Mouse (Mus musculus): ENCODE measurements around the gene Vmn2r79. TPM values are rescaled to one million over a fixed set of nuclear protein-coding genes. Genes with fewer than 3 reads are reported as not detected.
"Not testable (repeated sequence)": the region's sequence is repeated elsewhere in the genome, so short reads cannot be mapped to it uniquely, and the experiment has no call there.

The Vmn2r79 gene
- not detected in 2 replicates for polyA plus RNA-seq (2015; fragmentation: Nextera tagmentation; extraction: Ambion mirVana)

- ATAC-seq (ENCODE audit: low read depth); H3K4me2 ChIP-seq; H3K9me3 ChIP-seq (replicated peaks); DNase-seq; H3K4me1 ChIP-seq (replicated peaks); H3K27ac ChIP-seq; H3K36me3 ChIP-seq; H3K4me3 ChIP-seq (replicated peaks); H3K9ac ChIP-seq; H3K27me3 ChIP-seq: not testable (repeated sequence)
- WGBS (ENCODE audit: insufficient replicate concordance), result 56% methylated on average over 1 of the region's 1 CpGs
Measured at GRCm38 (mm10) chr7:86995815-86996214, at the start of gene Vmn2r79. Gene Vmn2r79, plus strand, starts transcription at chr7:86996115.

GRCm38 (mm10) chr7:86994700-86995099 lies 1.2 kb upstream of the Vmn2r79 start:
- Histone ChIP-seq H3K27ac (no peak overlapping the region), H3K4me3 (replicated peaks) (no peak overlapping the region), H3K4me2 (no peak overlapping the region), H3K36me3 (no peaks in the 10 kb centered on the region), H3K9me3 (replicated peaks) (no peaks in the 10 kb centered on the region), H3K9ac (no peak overlapping the region), H3K27me3 (no peaks in the 10 kb centered on the region), H3K4me1 (replicated peaks) (no peaks in the 10 kb centered on the region)
- 32% methylated on average over 1 of the region's 1 CpGs for WGBS (ENCODE audit: insufficient replicate concordance)
- ATAC-seq (ENCODE audit: low read depth) (no peak), DNase-seq (no peak)

GRCm38 (mm10) chr7:87026486-87026885 lies 30.6 kb downstream of the Vmn2r79 start:
- H3K27ac ChIP-seq; H3K27me3 ChIP-seq; H3K4me3 ChIP-seq (replicated peaks); H3K9ac ChIP-seq; H3K4me2 ChIP-seq; H3K9me3 ChIP-seq (replicated peaks); ATAC-seq (ENCODE audit: low read depth); H3K36me3 ChIP-seq; DNase-seq; H3K4me1 ChIP-seq (replicated peaks): not testable (repeated sequence)

GRCm38 (mm10) chr7:87063576-87063975 lies 67.7 kb downstream of the Vmn2r79 start:
- 54% methylated on average over 4 of the region's 4 CpGs for WGBS (ENCODE audit: insufficient replicate concordance)

More at GRCm38 (mm10) chr7:87063576-87063975, 67.7 kb downstream of the Vmn2r79 start:
- H3K9ac ChIP-seq, result no peak overlapping the region
- DNase-seq (no peak), ATAC-seq (ENCODE audit: low read depth) (no peak)
- H3K4me1 ChIP-seq (replicated peaks), result no peaks in the 10 kb centered on the region
- H3K27ac ChIP-seq, result no peak overlapping the region
- H3K36me3 ChIP-seq, result no peaks in the 10 kb centered on the region
- H3K4me3 ChIP-seq (replicated peaks), result no peak overlapping the region
- no peaks in the 10 kb centered on the region for H3K27me3 ChIP-seq
- H3K9me3 ChIP-seq (replicated peaks), result no peaks in the 10 kb centered on the region
- no peak overlapping the region for H3K4me2 ChIP-seq

Other genes with a start within 250 kb of the Vmn2r79 start
- gene Folh1, start 220.2 kb upstream of the Vmn2r79 start, polyA plus RNA-seq (2015; fragmentation: Nextera tagmentation; extraction: Ambion mirVana), result not detected in 2 replicates
- gene Vmn2r77, start 201.1 kb upstream of the Vmn2r79 start, polyA plus RNA-seq (2015; fragmentation: Nextera tagmentation; extraction: Ambion mirVana), result not detected in 2 replicates
- not detected in 2 replicates for gene Vmn2r78, start 81.0 kb upstream of the Vmn2r79 start, polyA plus RNA-seq (2015; fragmentation: Nextera tagmentation; extraction: Ambion mirVana)
- gene Nox4, start 250.0 kb downstream of the Vmn2r79 start, polyA plus RNA-seq (2015; fragmentation: Nextera tagmentation; extraction: Ambion mirVana), result 0.16 and 0.36 TPM in 2 replicates

Data from liver, embryonic 13.5 days (tissue).